Mouse (Mus musculus): Measurements from ENCODE around the gene Itga3.

The Itga3 gene

DNA sequence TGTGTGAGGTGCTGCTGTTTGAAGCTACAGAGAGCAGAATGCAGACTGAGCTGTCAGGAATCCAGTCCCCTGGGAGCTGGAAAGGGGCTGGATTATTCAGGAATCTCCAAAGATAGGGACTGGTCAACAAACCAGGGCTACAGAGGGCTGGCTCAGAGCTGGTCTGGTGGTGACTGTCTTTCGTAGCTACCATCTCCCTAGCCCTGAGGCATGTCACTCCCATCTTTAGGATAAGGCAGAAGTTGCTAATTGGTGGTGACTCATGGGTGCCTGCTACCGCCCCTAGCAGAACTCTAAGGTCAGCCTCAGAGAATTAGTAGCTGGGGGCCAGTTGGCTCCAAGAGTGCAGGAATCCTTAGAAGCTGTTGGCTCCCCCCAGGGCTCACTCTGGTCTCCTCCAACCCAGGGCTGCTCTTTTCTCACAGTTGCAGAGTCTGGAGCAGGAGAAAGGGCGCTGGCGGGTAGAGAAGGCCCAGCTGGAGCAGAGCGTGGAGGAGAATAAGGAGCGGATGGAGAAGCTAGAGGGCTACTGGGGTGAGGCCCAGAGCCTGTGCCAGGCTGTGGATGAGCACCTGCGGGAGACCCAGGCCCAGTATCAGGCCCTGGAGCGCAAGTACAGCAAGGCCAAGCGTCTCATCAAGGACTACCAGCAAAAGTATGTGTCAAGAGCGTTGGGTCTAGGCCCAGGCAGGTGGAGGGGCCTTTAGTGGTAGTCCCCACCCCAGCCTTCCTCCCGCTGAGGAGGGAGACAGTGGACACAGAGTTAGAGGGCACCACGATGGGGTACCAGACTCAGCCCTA is 72.3 kb downstream of the Itga3 start:
- DNase-seq (ENCODE audit: low spot score): no peak

- DNase-seq (ENCODE audit: low spot score): no peak
Measured at GRCm38 (mm10) chr11:95002705-95003104, 73.9 kb downstream of the Itga3 start.

DNA sequence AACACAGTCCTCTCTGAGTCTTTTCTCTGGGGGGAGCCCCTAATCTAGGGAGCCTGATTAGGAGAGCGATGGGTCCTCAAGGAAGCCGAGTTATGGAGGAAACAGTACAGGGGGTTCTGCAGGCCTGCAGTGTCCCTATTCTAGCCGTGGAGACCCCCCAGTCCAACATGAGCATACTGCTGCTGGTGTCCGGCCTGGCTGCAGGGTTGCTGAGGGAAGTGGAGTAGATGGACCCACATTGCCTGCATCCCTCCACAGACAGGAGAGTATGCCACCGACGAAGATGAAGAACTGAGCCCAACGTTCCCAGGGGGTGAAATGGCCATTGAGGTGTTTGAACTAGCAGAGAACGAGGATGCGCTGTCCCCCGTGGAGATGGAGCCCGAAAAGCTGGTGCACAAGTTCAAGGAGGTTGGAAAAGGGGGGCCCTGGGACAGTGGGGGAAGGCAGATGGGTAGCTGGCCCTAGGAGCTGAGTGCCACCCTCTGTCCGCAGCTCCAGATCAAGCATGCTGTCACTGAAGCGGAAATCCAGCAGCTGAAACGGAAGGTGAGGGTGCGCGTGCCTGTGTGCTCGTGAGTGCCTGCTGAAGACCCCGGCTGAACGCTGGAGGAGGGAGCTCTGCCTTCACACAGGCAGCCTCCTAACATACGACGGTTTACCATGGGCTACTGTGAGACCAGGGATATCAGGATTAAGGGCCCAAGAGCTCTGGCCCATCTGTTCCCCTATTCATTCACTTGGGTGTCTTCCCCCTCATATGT is 74.8 kb downstream of the Itga3 start:
- no peak for DNase-seq (ENCODE audit: low spot score)

DNA sequence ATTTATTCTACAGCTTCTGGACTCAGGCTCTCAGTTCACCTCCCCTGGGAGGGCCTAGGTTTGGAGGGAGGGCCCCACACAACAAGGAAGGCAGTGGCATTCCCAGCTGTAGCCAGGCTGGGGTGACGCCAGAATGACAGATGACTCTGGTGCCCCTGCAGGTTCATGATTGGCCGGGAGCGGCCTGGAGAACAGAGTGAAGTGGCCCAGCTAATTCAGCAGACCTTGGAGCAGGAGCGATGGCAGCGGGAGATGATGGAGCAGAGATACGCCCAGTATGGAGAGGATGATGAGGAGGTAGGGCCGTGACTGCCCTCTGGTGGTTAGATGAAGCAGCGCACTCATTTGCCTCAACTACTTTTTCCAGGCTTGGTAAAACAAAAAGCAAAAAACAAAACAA is 75.5 kb downstream of the Itga3 start:
- peak; percentile 71 for DNase-seq (ENCODE audit: low spot score)

DNA sequence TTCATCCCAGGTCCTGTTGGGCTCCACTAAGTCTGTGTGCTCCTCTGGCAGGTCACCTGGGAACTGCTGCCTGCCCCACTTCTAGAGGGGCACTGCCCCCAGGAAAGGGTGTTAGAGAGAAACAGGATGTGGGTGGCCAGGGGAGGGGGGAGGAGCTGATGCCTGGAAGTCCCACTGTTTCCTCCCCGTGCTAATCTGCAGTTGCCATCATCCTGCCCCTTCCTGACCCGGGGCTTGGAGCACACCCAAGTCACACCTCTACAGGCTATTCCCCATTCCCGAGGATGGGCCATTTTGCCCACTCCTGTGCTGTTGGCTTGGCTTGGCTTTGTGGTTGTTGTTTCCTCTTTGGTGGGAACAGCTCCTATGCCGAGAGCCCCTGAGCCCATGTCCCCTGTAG is 76.1 kb downstream of the Itga3 start:
- peak; percentile 57 for DNase-seq (ENCODE audit: low spot score)

GRCm38 (mm10) chr11:95000128-95000527 is 76.5 kb downstream of the Itga3 start:
- DNase-seq (ENCODE audit: low spot score): no peak

- DNase-seq (ENCODE audit: low spot score): peak; percentile 56
Measured at GRCm38 (mm10) chr11:94998041-94998531, 78.5 kb downstream of the Itga3 start.

- DNase-seq (ENCODE audit: low spot score): no peak
Measured at GRCm38 (mm10) chr11:94997596-94997995, 79.0 kb downstream of the Itga3 start.

GRCm38 (mm10) chr11:94996984-94997383 is 79.6 kb downstream of the Itga3 start:
- DNase-seq (ENCODE audit: low spot score): no peak

GRCm38 (mm10) chr11:94996101-94996500 is 80.5 kb downstream of the Itga3 start:
- no peak for DNase-seq (ENCODE audit: low spot score)

- no peak for DNase-seq (ENCODE audit: low spot score)
Measured at GRCm38 (mm10) chr11:94994947-94995772, 81.4 kb downstream of the Itga3 start.
